Mouse (Mus musculus) hindbrain, postnatal 0 days (tissue): ENCODE data around the gene Tpcn1. TPM values are rescaled to one million over a fixed set of nuclear protein-coding genes. Genes with fewer than 3 reads are reported as not detected.

ENCODE experiments used
- ATAC-seq: fragments of 200-750 bp; cut with Nextera tagmentation; 2 replicates; pipeline ENCODE4 v1.8.0; 2017; ENCODE audit warnings: mild to moderate bottlenecking, moderate TSS enrichment, moderate library complexity
- DNase-seq: peaks from one replicate; pipeline ENCODE4 v3.0.0-alpha.2; 2015; ENCODE audit warnings: low spot score
- H3K27ac ChIP-seq: fragments of 300-500 bp; sonication (generic); 2 replicates; pipeline ENCODE4 v1.5.1; 2014; ENCODE audit warnings: mild to moderate bottlenecking
- H3K27me3 ChIP-seq: fragments of 300-500 bp; sonication (generic); 2 replicates; pipeline ENCODE4 v1.6.1; 2014; ENCODE audit warnings: low read length, mixed read lengths; ENCODE audit not compliant: insufficient read depth
- H3K36me3 ChIP-seq: fragments of 300-500 bp; sonication (generic); 2 replicates; pipeline ENCODE4 v1.6.1; 2014; ENCODE audit warnings: low read length, mixed read lengths; ENCODE audit not compliant: insufficient read depth
- H3K4me1 ChIP-seq: fragments of 300-500 bp; sonication (generic); 2 replicates; pipeline ENCODE4 v1.6.1; 2014; ENCODE audit warnings: antibody characterized with exemption, low read length, mixed read lengths; ENCODE audit not compliant: insufficient read depth
- H3K4me2 ChIP-seq: fragments of 300-500 bp; sonication (generic); 2 replicates; pipeline ENCODE4 v1.6.1; 2014; ENCODE audit warnings: low read depth, mild to moderate bottlenecking, low read length, moderate library complexity, mixed read lengths
- H3K4me3 ChIP-seq: fragments of 300-500 bp; sonication (generic); 2 replicates; pipeline ENCODE4 v1.5.1; 2014; ENCODE audit warnings: low read length
- H3K9ac ChIP-seq: fragments of 300-500 bp; sonication (generic); replicated peaks from 2 replicates; pipeline ENCODE4 v1.6.1; 2014; ENCODE audit warnings: mild to moderate bottlenecking, low read length, moderate library complexity, mixed read lengths
- H3K9me3 ChIP-seq: fragments of 300-500 bp; sonication (generic); 2 replicates; pipeline ENCODE4 v1.6.1; 2016; ENCODE audit warnings: low read length, mixed read lengths
- CTCF ChIP-seq: IDR thresholded peaks from 2 replicates; pipeline ENCODE4 v1.5.1; 2016; ENCODE audit warnings: antibody characterized with exemption, control low read depth, low read depth
- WGBS: fragments of 180-500 bp; shearing (Covaris S2); extraction: QIAGEN DNeasy Blood & Tissue Kit; methylation state at CpG from one replicate; pipeline ENCODE4 v1.1.7; 2014; 5-methylcytosine and 5-hydroxymethylcytosine counted together
- polyA plus RNA-seq: library from polyadenylated mRNA; unstranded; fragments of >200 nt; fragmentation: Nextera tagmentation; extraction: Ambion mirVana; gene quantifications from 2 replicates; pipeline ENCODE4 v1.2.1, GENCODE M21; 2015
- total RNA-seq: library from RNA; depleted of rRNA; stranded (reverse); fragments of >200 nt; gene quantifications from 2 replicates; pipeline ENCODE4 v1.2.3, GENCODE M21; 2014; rRNA removed

The Tpcn1 gene
- total and polyA plus RNA-seq, 2 experiments from 2014 or later: 15.4 to 30.7 TPM

GRCm38 (mm10) chr5:120487844-120488243 is 100.6 kb downstream of the Tpcn1 start:
- TF ChIP-seq CTCF: no peak
- 88% methylated on average over 8 of the region's 8 CpGs for WGBS

More at GRCm38 (mm10) chr5:120487844-120488243, 100.6 kb downstream of the Tpcn1 start:
- H3K27ac ChIP-seq: no peak overlapping the region
- no peaks in the 10 kb centered on the region for H3K27me3 ChIP-seq
- H3K36me3 ChIP-seq: peaks cover 38% of the 10 kb centered on the region
- ATAC-seq (no peak), DNase-seq (no peak)
- H3K4me1 ChIP-seq: no peaks in the 10 kb centered on the region
- no peak overlapping the region for H3K4me3 ChIP-seq
- H3K9me3 ChIP-seq: no peaks in the 10 kb centered on the region
- no peak overlapping the region for H3K4me2 ChIP-seq
- H3K9ac ChIP-seq: no peak overlapping the region

Other genes starting within 250 kb of the Tpcn1 start
- gene Lhx5, start 157.0 kb downstream of the Tpcn1 start, total RNA-seq: 26.2 and 31.0 TPM in 2 replicates
- gene Lhx5, start 157.0 kb downstream of the Tpcn1 start, polyA plus RNA-seq: 14.0 and 15.2 TPM in 2 replicates
- gene Sdsl, start 115.9 kb downstream of the Tpcn1 start, total RNA-seq: 4.6 and 6.0 TPM in 2 replicates
- 7.8 and 8.1 TPM in 2 replicates for gene Sdsl, start 115.9 kb downstream of the Tpcn1 start, polyA plus RNA-seq
- gene Sds, start 112.1 kb downstream of the Tpcn1 start, total RNA-seq: 0.50 TPM in 1 of 2 replicates, not detected in the other
- 0.20 and 0.59 TPM in 2 replicates for gene Sds, start 112.1 kb downstream of the Tpcn1 start, polyA plus RNA-seq
- 32.0 and 35.2 TPM in 2 replicates for gene Plbd2, start 85.0 kb downstream of the Tpcn1 start, total RNA-seq
- 49.9 and 53.9 TPM in 2 replicates for gene Plbd2, start 85.0 kb downstream of the Tpcn1 start, polyA plus RNA-seq
- 3.7 and 4.0 TPM in 2 replicates for gene Slc8b1, start 77.5 kb downstream of the Tpcn1 start, total RNA-seq
- 2.5 and 2.7 TPM in 2 replicates for gene Slc8b1, start 77.5 kb downstream of the Tpcn1 start, polyA plus RNA-seq
- 0.63 and 1.9 TPM in 2 replicates for gene Iqcd, start 343 bp upstream of the Tpcn1 start, total RNA-seq
- 1.8 and 2.0 TPM in 2 replicates for gene Iqcd, start 343 bp upstream of the Tpcn1 start, polyA plus RNA-seq
- gene Rita1, start 23.9 kb upstream of the Tpcn1 start, total RNA-seq: 38.0 and 38.6 TPM in 2 replicates
- gene Rita1, start 23.9 kb upstream of the Tpcn1 start, polyA plus RNA-seq: 30.1 and 30.4 TPM in 2 replicates
- gene Ddx54, start 24.1 kb upstream of the Tpcn1 start, total RNA-seq: 37.3 and 40.1 TPM in 2 replicates
- gene Ddx54, start 24.1 kb upstream of the Tpcn1 start, polyA plus RNA-seq: 30.8 and 31.9 TPM in 2 replicates
- gene Cfap73, start 45.6 kb upstream of the Tpcn1 start, total RNA-seq: 0.21 and 0.79 TPM in 2 replicates
- 0.26 and 0.86 TPM in 2 replicates for gene Cfap73, start 45.6 kb upstream of the Tpcn1 start, polyA plus RNA-seq
- gene Rasal1, start 60.1 kb upstream of the Tpcn1 start, total RNA-seq: 3.9 and 8.2 TPM in 2 replicates
- 3.2 and 4.7 TPM in 2 replicates for gene Rasal1, start 60.1 kb upstream of the Tpcn1 start, polyA plus RNA-seq
- 230 and 246 TPM in 2 replicates for gene Dtx1, start 123.3 kb upstream of the Tpcn1 start, total RNA-seq
- 51.4 and 52.9 TPM in 2 replicates for gene Dtx1, start 123.3 kb upstream of the Tpcn1 start, polyA plus RNA-seq
- 0.43 and 1.3 TPM in 2 replicates for gene Oas2, start 161.2 kb upstream of the Tpcn1 start, total RNA-seq
- 0.24 and 0.45 TPM in 2 replicates for gene Oas2, start 161.2 kb upstream of the Tpcn1 start, polyA plus RNA-seq
- 0.31 and 0.50 TPM in 2 replicates for gene Oas3, start 189.0 kb upstream of the Tpcn1 start, total RNA-seq
- 0.43 and 0.58 TPM in 2 replicates for gene Oas3, start 189.0 kb upstream of the Tpcn1 start, polyA plus RNA-seq
- 0.26 TPM in 1 of 2 replicates, not detected in the other for gene Oas1e, start 206.9 kb upstream of the Tpcn1 start, total RNA-seq
- gene Oas1e, start 206.9 kb upstream of the Tpcn1 start, polyA plus RNA-seq: 0.42 and 0.90 TPM in 2 replicates
- 0.58 and 1.2 TPM in 2 replicates for gene Oas1c, start 223.8 kb upstream of the Tpcn1 start, total RNA-seq
- 0.61 and 0.64 TPM in 2 replicates for gene Oas1c, start 223.8 kb upstream of the Tpcn1 start, polyA plus RNA-seq